Mouse (Mus musculus): ENCODE results near the gene Cnnm2.
"Not testable (repeated sequence)": the region's sequence is repeated elsewhere in the genome, so short reads cannot be mapped to it uniquely, and the experiment has no call there.

The Cnnm2 gene

DNA sequence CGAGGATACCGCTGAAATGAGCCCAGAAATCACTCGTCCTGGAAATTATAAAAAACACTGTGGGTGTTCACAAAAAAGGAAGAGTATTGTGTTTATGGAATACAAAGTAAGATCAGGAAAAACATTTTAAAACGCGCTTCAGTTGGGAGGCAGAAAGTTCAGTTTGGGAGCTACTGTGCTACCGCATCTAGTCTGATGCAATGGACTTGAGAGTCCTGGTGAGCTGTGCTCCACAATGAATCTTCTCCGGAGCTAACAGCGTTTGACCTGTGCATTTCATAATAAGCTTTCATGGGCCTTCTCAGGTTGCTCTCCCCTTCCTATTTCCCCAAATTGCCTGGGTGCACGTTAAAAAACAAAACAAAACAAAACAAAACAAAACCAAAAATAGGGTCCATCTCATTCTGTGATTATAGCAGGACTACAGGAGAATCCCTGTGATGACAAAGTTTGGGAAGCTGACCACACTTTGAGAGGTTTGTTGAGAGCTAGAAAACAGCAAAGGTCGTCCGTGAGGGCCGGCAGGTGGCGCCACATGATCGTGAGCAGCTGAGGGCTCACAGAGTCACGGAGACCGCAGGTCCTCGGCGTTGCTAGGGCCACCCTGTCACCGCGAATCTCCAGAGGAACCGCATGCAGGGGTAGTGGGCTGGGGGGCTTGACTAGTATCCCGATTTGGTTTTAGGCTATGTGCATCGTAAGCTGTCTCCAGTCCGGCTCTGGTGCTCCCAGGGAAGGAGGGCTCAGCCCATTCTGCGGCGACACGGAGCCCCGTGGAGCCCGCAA is 828 bp upstream of the Cnnm2 start:
- DNase-seq = peak; percentile 83 to 84

DNA sequence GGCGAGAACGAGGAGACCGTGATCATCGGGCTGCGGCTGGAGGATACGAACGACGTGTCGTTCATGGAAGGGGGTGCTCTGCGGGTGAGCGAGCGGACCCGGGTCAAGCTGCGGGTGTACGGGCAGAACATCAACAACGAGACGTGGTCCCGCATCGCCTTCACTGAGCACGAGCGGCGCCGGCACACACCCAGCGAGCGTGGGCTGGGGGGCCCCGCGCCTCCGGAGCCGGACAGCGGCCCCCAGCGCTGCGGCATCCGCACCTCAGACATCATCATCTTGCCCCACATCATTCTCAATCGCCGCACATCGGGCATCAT is 535 bp downstream of the Cnnm2 start:
- DNase-seq = no peak

DNA sequence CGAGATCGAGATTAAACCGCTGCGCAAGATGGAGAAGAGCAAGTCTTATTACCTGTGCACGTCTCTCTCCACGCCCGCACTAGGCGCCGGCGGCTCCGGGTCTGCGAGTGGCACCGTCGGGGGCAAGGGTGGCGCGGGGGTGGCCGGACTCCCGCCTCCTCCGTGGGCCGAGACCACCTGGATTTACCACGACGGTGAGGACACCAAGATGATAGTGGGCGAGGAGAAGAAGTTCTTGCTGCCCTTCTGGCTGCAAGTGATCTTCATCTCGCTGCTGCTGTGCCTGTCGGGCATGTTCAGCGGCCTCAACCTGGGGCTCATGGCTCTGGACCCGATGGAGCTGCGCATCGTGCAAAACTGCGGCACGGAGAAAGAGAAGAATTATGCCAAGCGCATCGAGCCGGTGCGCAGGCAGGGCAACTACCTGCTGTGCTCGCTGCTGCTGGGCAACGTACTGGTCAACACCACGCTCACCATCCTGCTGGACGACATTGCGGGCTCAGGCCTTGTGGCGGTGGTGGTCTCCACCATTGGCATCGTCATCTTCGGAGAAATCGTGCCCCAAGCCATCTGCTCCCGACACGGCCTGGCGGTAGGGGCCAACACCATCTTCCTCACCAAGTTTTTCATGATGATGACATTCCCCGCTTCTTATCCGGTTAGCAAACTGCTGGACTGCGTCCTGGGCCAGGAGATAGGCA is 1.0 kb downstream of the Cnnm2 start:
- DNase-seq = no peak

DNA sequence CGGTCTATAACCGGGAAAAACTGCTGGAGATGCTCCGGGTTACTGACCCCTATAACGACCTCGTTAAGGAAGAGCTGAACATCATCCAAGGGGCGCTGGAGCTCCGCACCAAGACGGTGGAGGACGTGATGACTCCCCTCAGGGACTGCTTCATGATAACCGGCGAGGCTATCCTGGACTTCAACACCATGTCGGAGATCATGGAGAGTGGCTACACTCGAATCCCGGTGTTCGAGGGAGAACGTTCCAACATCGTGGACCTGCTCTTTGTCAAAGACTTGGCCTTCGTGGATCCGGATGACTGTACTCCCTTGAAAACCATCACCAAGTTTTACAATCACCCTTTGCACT is 1.6 kb downstream of the Cnnm2 start:
- DNase-seq = peak in 1 of 2 experiments; percentile 14

- no peak for DNase-seq
Measured at GRCm38 (mm10) chr19:46763356-46763755, 2.0 kb downstream of the Cnnm2 start.

GRCm38 (mm10) chr19:46763932-46764762 is 2.8 kb downstream of the Cnnm2 start:
- no peak for DNase-seq

GRCm38 (mm10) chr19:46764763-46765117 is 3.3 kb downstream of the Cnnm2 start:
- no peak for DNase-seq

GRCm38 (mm10) chr19:46766125-46766524 is 4.7 kb downstream of the Cnnm2 start:
- DNase-seq = no peak

GRCm38 (mm10) chr19:46769759-46770158 is 8.4 kb downstream of the Cnnm2 start:
- DNase-seq = no peak

DNA sequence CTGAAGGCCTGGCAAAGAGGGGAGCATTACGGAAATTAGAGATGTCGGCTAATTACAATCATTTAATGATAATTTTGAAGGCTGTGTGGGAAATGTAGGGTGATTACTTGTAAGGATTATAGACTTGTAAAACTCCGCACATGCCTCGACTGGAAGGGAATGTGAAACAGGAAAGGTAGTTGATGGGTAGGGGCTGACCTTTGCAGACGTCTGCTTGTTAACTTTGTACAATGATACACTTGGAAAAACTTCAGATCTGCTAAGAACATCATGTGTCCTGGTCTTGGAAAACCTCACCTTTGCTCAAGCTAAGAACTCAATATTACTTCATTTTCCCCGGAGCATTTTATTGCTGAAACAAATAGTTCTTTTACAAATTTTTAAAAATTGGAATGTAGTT is 10.4 kb downstream of the Cnnm2 start:
- no peak for DNase-seq

GRCm38 (mm10) chr19:46776391-46776790 is 15.0 kb downstream of the Cnnm2 start:
- DNase-seq = no peak

DNA sequence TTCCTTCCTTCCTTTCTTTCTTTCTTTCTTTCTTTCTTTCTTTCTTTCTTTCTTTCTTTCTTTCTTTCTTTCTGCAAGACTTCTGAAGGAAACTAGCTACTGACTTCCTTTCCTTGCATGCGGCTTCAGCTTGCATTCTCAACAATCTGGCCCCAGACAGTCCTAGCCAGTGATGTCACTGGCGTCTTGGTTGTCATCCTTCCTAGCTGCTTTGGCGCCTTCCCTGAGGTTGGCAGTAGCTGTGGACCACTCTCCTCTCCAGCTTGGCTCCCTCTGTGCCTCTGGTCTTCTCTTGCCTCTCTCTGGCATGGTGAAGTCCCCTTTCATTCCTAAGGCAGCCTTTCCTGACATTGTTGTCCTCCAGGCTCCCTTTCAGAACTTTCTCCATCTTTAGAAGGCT is 15.5 kb downstream of the Cnnm2 start:
- no peak for DNase-seq

- no peak for DNase-seq
Measured at GRCm38 (mm10) chr19:46777928-46778680, 16.7 kb downstream of the Cnnm2 start.

DNA sequence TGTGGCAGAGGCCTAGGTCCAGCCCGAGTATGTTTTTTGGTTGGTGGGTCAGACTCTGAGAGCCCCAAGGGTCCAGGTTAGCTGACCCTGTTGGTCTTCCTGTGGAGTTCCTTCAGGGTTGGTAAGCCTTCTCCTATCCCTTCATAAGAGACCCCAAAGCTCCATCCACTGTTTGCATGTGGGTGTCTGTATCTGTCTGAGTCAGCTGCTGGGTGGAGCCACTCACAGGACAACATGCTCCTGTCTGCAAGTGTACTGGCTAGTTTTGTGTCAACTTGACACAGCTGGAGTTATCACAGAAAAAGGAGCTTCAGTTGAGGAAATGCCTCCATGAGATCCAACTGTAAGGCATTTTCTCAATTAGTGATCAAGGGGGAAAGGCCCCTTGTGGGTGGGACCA is 17.7 kb downstream of the Cnnm2 start:
- not testable (repeated sequence) for DNase-seq

DNA sequence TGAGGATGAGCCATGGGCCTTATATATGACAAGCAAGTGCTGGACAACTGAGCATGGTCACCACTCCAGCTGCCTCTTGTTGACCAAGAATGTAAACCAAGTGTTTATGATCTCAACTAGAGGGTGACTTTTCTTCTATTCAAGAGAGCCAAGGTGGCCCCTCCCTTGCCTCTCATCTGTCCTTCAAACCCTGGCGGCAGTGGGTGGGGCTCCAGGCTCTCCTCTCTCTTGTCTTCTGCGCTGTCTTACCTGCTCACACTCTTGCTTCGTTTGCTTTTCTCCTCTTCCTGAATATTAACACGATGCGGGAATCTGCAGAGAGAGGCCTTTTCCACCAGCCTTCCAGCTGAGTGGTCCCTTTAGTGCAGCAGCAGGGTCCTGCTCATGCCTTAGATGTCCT is 22.6 kb downstream of the Cnnm2 start:
- DNase-seq = no peak

DNA sequence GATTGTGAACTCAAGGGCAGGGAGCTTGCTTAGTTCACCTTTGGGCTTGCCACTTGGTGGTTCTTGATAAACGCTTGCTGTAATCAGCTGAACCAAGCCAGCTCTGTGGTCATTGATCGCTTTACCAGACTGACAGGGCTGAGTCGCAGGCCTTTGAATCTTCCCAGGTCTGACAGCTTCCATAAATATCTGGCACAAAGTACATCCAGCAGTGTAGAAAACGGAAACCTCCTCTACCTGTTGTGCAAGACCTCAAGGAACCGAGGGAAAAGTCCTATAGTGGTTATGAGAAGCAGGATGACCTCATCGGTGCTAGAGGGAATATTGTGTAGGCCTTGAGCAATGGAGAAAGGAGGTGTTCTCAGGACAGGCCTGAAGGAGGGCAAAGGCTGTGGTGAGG is 23.1 kb downstream of the Cnnm2 start:
- no peak for DNase-seq

- no peak for DNase-seq
Measured at GRCm38 (mm10) chr19:46785633-46786032, 24.2 kb downstream of the Cnnm2 start.

DNA sequence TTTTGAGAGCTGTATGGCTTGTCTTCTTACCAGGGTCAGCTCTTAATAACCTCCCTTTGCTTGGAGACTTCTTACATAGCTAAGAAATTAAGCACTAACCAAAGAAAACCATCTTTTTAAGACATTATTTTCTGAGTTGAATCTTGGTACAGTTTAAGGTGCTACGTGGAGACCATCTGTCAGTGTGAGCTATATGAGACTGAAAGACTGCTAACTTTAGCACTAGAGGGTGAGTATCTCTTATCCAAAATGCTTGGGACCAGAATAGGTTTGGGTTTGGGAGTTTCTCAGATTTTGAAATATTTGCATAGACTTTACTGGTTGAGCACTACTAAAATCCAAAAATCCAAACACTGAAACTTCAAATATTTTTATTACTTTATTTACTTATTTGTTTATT is 28.4 kb downstream of the Cnnm2 start:
- no peak for DNase-seq

GRCm38 (mm10) chr19:46791360-46791759 is 30.0 kb downstream of the Cnnm2 start:
- DNase-seq = no peak

GRCm38 (mm10) chr19:46791921-46792320 is 30.5 kb downstream of the Cnnm2 start:
- DNase-seq = no peak

- DNase-seq = no peak
Measured at GRCm38 (mm10) chr19:46792480-46792879, 31.1 kb downstream of the Cnnm2 start.

DNA sequence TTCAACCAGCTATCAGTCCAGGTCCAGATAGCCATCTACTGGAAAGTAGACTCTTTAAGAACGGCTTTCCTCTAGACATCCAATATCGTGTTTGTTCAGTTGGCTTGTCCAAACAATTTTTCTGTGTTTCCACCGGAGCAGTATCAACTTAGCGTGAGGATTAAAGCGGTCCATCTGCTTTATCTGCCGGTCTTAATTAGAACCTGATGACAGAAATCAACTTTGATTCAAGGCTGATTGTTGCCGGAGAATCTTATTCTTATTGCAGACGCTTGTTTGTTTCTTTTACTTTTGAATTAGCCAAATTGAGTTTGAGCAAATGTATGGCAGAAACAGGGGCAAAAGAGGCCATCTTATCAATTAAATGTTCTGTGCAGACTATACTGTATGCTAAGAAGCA is 32.8 kb downstream of the Cnnm2 start:
- DNase-seq = no peak

DNA sequence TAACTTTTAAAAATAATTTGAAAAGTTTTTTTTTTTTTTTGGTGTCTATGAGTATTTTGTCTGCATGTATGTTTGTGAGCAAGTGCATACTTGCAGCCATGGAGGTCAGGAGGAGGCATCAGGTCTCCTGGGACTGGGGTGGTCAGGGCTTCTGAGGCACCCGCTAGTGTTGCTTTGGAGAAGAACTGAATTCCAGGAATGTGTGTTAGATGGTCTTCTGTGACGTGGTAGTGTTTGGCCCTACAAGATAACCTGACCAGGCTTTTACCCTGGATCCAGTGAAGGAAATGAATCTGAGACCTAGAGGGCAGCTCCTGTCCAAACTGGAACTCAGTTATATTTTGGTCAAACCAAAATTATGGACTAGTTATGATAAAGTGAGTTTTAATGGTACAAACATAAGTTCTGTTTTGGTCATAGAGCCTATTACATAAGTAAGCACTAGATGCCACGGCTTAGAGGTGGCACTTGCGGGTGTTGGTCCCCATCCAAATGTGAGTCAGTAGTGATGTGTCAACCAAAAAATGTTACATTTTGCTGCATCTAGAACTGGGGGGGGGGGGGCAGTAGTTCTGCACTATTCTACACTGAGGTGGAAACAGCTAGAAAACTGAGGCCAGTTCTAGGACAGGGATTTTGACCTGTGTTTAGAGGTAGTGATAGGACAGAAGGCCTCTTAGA is 38.6 kb downstream of the Cnnm2 start:
- no peak for DNase-seq

All from thymus, postnatal 36 days (tissue).